Mouse (Mus musculus): ENCODE measurements around the gene Cenpo. TPM values are rescaled to one million over a fixed set of nuclear protein-coding genes. Genes with fewer than 3 reads are reported as not detected.

Cenpo gene
- total RNA-seq, 2 experiments from 2014 or later = 25.9 to 41.1 TPM

GRCm38 (mm10) chr12:4158179-4158578, 75.9 kb downstream of the Cenpo start:
- peak; percentile 62 for ATAC-seq (replicated peaks; ENCODE audit: poor library complexity, severe bottlenecking)

DNA sequence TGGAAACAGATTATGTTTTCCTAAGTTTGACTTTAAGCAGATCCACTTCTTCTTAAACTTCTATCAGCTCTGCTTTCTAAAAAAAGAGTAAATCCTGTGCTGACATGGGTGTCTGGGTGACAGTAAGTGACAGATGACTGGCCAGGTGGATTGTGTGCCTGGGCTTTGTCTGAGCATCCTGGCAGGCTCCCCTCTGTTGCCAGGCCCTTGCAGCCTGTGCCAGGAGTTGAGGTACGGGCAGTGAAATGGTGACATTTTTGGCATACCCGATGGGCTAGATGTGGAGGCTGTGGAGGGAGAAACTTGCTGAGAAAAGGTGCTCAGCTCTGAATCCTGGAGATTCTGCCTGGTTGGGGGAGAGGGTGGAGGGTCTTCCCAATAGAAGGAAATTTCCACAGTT, 76.6 kb downstream of the Cenpo start:
- no peak for ATAC-seq (replicated peaks; ENCODE audit: poor library complexity, severe bottlenecking)

DNA sequence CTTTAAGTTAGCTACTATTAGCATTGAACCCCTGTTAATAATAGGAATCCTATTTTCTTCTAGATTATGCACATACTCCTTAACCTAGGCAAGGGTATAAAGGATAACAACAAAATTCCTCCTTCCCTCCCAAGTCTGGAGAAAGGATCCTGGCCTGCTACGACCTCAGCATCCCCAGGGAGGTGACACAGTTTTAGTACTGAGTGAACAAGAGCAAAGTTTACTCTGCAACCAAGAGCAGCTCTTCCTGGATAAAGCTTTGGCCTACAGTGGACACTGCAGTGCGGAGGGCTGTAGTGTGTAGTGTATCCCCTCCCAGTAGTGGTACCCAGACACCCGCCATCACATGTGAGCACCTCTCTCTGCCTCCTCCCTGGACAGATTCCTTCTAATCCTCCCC, 82.1 kb downstream of the Cenpo start:
- no peak for ATAC-seq (replicated peaks; ENCODE audit: poor library complexity, severe bottlenecking)

DNA sequence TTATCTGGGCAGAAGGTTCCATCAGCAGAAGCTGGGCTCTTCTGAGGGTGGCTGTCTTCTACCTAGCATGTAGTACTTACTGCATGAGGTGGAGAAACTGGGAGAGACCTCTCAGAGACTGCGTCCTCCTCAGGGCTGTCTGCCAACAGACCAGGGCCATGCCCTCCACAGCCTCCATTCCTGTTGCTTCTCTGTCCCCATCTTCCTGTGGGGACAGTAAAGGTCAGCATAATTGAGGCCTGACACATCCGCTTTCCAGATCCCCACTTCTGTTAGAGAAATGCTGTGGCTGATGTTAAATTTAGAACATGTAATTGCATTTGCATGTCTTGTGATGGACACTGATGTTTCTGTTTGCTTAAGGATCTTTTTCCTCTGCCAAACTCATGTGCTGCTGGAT, 83.2 kb downstream of the Cenpo start:
- no peak for ATAC-seq (replicated peaks; ENCODE audit: poor library complexity, severe bottlenecking)

Other genes with a start within 250 kb of the Cenpo start
- 0.21 and 0.58 TPM in 2 replicates for gene Efr3b, start 195.4 kb downstream of the Cenpo start, total RNA-seq (2014; fragmentation: Nextera tagmentation)
- 0.13 and 0.21 TPM in 2 replicates for gene Efr3b, start 195.4 kb downstream of the Cenpo start, total RNA-seq (2017)
- gene Dnajc27, start 151.7 kb downstream of the Cenpo start, total RNA-seq (2014; fragmentation: Nextera tagmentation) = 9.2 and 9.9 TPM in 2 replicates
- 7.8 and 8.8 TPM in 2 replicates for gene Dnajc27, start 151.7 kb downstream of the Cenpo start, total RNA-seq (2017)
- gene Adcy3, start 101.2 kb downstream of the Cenpo start, total RNA-seq (2014; fragmentation: Nextera tagmentation) = 2.2 and 3.6 TPM in 2 replicates
- 2.3 and 2.7 TPM in 2 replicates for gene Adcy3, start 101.2 kb downstream of the Cenpo start, total RNA-seq (2017)
- gene Ptrhd1, start 267 bp downstream of the Cenpo start, total RNA-seq (2014; fragmentation: Nextera tagmentation) = 7.1 and 7.3 TPM in 2 replicates
- 5.1 and 5.4 TPM in 2 replicates for gene Ptrhd1, start 267 bp downstream of the Cenpo start, total RNA-seq (2017)
- 14.5 and 15.6 TPM in 2 replicates for gene Ncoa1, start 242.9 kb upstream of the Cenpo start, total RNA-seq (2014; fragmentation: Nextera tagmentation)
- gene Ncoa1, start 242.9 kb upstream of the Cenpo start, total RNA-seq (2017) = 10.1 and 16.9 TPM in 2 replicates

All from granulocyte monocyte progenitor cell, adult 5-6 weeks (primary cell).